ENCODE assay signal across 12 mouse cellular contexts in genomic region chr3:159847410-159848016, GRCm38 (mm10). TPM values are rescaled to one million over a fixed set of nuclear protein-coding genes. Genes with fewer than 3 reads are reported as not detected.
DNase-seq lines count a peak whose midpoint lies in the region; ATAC-seq and TF ChIP-seq lines count a peak whose summit lies in the region.
"Had no signal": no experiment of that assay in that cellular context is flagged by ENCODE, and none has a peak within 500 bp of the region (broad histone marks: within the 10 kb centered on the region; RNA-seq: fewer than 3 reads in every experiment).

No protein-coding gene starts in this region.

- peaks cover 99% of the 10 kb centered on the region for H3K79me2 ChIP-seq in myocyte (ENCODE audit: control insufficient read depth, insufficient read depth)

- no peaks in the 10 kb centered on the region for H3K27me3 ChIP-seq in kidney, embryonic 14.5 days (ENCODE audit: control insufficient read depth, insufficient read depth, low read length)
- no peaks in the 10 kb centered on the region for H3K27me3 ChIP-seq in myocyte (ENCODE audit: control insufficient read depth, insufficient read depth, insufficient read length)
- H3K27me3 ChIP-seq: hindbrain, embryonic 12.5 days had no signal

- TF ChIP-seq POLR2A in embryonic fibroblast, embryonic 13.5 days (IDR thresholded peaks at IDR 0.05; ENCODE audit: low read depth, low read length): no peak
- no peak for TF ChIP-seq POLR2A in myocyte (IDR thresholded peaks at IDR 0.05; ENCODE audit: insufficient read length, low read depth)

- 39% methylated on average over 2 of the region's 2 CpGs for WGBS in kidney, embryonic 14.5 days

- DNase-seq in kidney, postnatal 25 days: no peak
- DNase-seq in ZHBTc4 (ENCODE audit: low read depth, low spot score): peak; percentile 83
- no peak for DNase-seq in urinary bladder, adult 2 months (ENCODE audit: low spot score)
- DNase-seq in ovary, postnatal 14 days (ENCODE audit: low spot score): no peak
- DNase-seq: adrenal gland, postnatal 25 days; cerebellum, adult 9-10 months; layer of hippocampus, postnatal 36 days had no signal

- H3K9me3 ChIP-seq in kidney, embryonic 14.5 days (ENCODE audit: control insufficient read depth, low read length): no peaks in the 10 kb centered on the region
- H3K9me3 ChIP-seq: hindbrain, embryonic 12.5 days had no signal

- 0 out of 2 replicates have a peak, but pooled peaks cover 5% of the 10 kb centered on the region for H3K4me1 ChIP-seq in kidney, embryonic 14.5 days (ENCODE audit: control insufficient read depth, insufficient read depth, low read length)
- H3K4me1 ChIP-seq in embryonic fibroblast, embryonic 13.5 days (ENCODE audit: control insufficient read depth, insufficient read depth, low read length): peaks cover 3% of the 10 kb centered on the region

- TF ChIP-seq CTCF in embryonic fibroblast, embryonic 13.5 days (IDR thresholded peaks at IDR 0.05; ENCODE audit: borderline replicate concordance, insufficient read depth, low read length): no peak

- peak; percentile 81; the same call in 1 of the 2 replicates for ATAC-seq in kidney, embryonic 14.5 days (ENCODE audit: low FRiP score, low TSS enrichment)
- ATAC-seq: forebrain, embryonic 14.5 days had no signal

- H3K27ac ChIP-seq in kidney, embryonic 14.5 days (ENCODE audit: low read depth, low read length): no peak overlapping the region
- peak overlapping the region; percentile 52 for H3K27ac ChIP-seq in embryonic fibroblast, embryonic 13.5 days (ENCODE audit: insufficient read depth, low read length)
- H3K27ac ChIP-seq: hindbrain, embryonic 12.5 days had no signal

- no peak overlapping the region for H3K4me2 ChIP-seq in kidney, embryonic 14.5 days (replicated peaks; ENCODE audit: low read depth, low read length)
- peak overlapping the region; percentile 59 for H3K4me2 ChIP-seq in myocyte (ENCODE audit: low read depth)
- H3K4me2 ChIP-seq: hindbrain, embryonic 12.5 days had no signal

- no peak overlapping the region for H3K4me3 ChIP-seq in kidney, embryonic 14.5 days (ENCODE audit: low read length)
- H3K4me3 ChIP-seq in embryonic fibroblast, embryonic 13.5 days (ENCODE audit: insufficient read depth, low read length): no peak overlapping the region
- no peak overlapping the region for H3K4me3 ChIP-seq in myocyte
- H3K4me3 ChIP-seq: hindbrain, embryonic 12.5 days had no signal

- no peak overlapping the region for H3K9ac ChIP-seq in kidney, embryonic 14.5 days (ENCODE audit: low read depth, low read length)
- H3K9ac ChIP-seq: hindbrain, embryonic 12.5 days had no signal

- H3ac ChIP-seq in myocyte (ENCODE audit: control insufficient read depth, insufficient read length): no peak overlapping the region

- H3K36me3 ChIP-seq in kidney, embryonic 14.5 days (ENCODE audit: control insufficient read depth, insufficient read depth, low read length): no peaks in the 10 kb centered on the region
- no peaks in the 10 kb centered on the region for H3K36me3 ChIP-seq in myocyte (ENCODE audit: control insufficient read depth, insufficient read depth)
- H3K36me3 ChIP-seq: hindbrain, embryonic 12.5 days had no signal

TF ChIP-seq in myocyte, 11 proteins besides CTCF, POLR2A, EP300 and RAD21:
- TF ChIP-seq MYOG (IDR thresholded peaks at IDR 0.05; ENCODE audit: control insufficient read depth in 1 of 3, insufficient read depth in 1 of 3, insufficient read length in 2 of 3, low read depth in 2 of 3): no peak
- no peak for TF ChIP-seq REST (IDR thresholded peaks at IDR 0.05; ENCODE audit: insufficient read depth, insufficient read length)
- no peak for TF ChIP-seq TCF3 (IDR thresholded peaks at IDR 0.05; ENCODE audit: insufficient read length, low read depth)
- no peak for TF ChIP-seq TCF12 (IDR thresholded peaks at IDR 0.05; ENCODE audit: insufficient read depth, poor library complexity, severe bottlenecking)
- no peak for TF ChIP-seq USF1 (IDR thresholded peaks at IDR 0.05; ENCODE audit: low read depth)
- TF ChIP-seq POLR2AphosphoS2 (IDR thresholded peaks at IDR 0.05; ENCODE audit: insufficient read length, low read depth): no peak
- no peak for TF ChIP-seq MYOD1 (IDR thresholded peaks at IDR 0.05; ENCODE audit: control insufficient read depth in 1 of 3, insufficient read length in 2 of 3, low read depth in 2 of 3)
- TF ChIP-seq E2F4 (IDR thresholded peaks at IDR 0.05; ENCODE audit: insufficient read depth): no peak
- no peak for TF ChIP-seq CEBPB (IDR thresholded peaks at IDR 0.05; ENCODE audit: insufficient read depth, poor library complexity, severe bottlenecking)
- no peak for TF ChIP-seq MAX (IDR thresholded peaks at IDR 0.05; ENCODE audit: low read depth)
- no peak for TF ChIP-seq SRF (IDR thresholded peaks at IDR 0.05; ENCODE audit: control insufficient read depth, insufficient read length, low read depth)

RNA-seq across cellular contexts. Expression of gene Wls, which starts 8.0 kb away (rescaled TPM):
- 77.4 and 102 TPM in 2 replicates for polyA plus RNA-seq in kidney, embryonic 14.5 days (2014; fragmentation: Nextera tagmentation; extraction: Ambion mirVana)
- 356 and 416 TPM in 2 replicates for polyA plus RNA-seq in embryonic fibroblast, embryonic 13.5 days (2011; ENCODE audit: insufficient read length, low read depth, missing spikeins)
- 187 TPM for polyA plus RNA-seq in myocyte (2012; fragmentation: generic; extraction: Trizol)
- 129 and 132 TPM in 2 replicates for polyA plus RNA-seq in urinary bladder, adult 2 months (2012; rRNA removed)
